Mouse (Mus musculus) C2C12 (cell line): ENCODE results near the gene 1110017D15Rik. TPM values are rescaled to one million over a fixed set of nuclear protein-coding genes. Genes with fewer than 3 reads are reported as not detected.
A peak's percentile ranks its signal among the peaks of the same experiment; 100 is the strongest.

ENCODE experiments used
- H3K27me3 ChIP-seq: one replicate; pipeline ENCODE4 v1.6.1; 2011; ENCODE audit not compliant: control insufficient read depth, insufficient read depth, insufficient read length
- H3K36me3 ChIP-seq: one replicate; pipeline ENCODE4 v1.6.1; 2011; ENCODE audit not compliant: control insufficient read depth, insufficient read depth
- H3K4me3 ChIP-seq: one replicate; pipeline ENCODE4 v1.5.1; 2011; ENCODE audit warnings: mild to moderate bottlenecking, control low read depth; ENCODE audit not compliant: poor library complexity, insufficient read depth, severe bottlenecking
- H3K79me2 ChIP-seq: one replicate; pipeline ENCODE4 v1.6.1; 2011; ENCODE audit not compliant: control insufficient read depth, insufficient read depth
- H3K79me3 ChIP-seq: one replicate; pipeline ENCODE4 v1.6.1; 2011; ENCODE audit warnings: low read depth, control low read depth
- H3ac ChIP-seq: one replicate; pipeline ENCODE3; 2011; ENCODE audit warnings: low read depth; ENCODE audit not compliant: control insufficient read depth, insufficient read length
- CEBPB ChIP-seq: IDR thresholded peaks from one replicate; pipeline ENCODE4 v1.6.1; 2011; ENCODE audit warnings: low read depth, mild to moderate bottlenecking, control low read depth, moderate library complexity
- CTCF ChIP-seq: IDR thresholded peaks from one replicate; pipeline ENCODE4 v1.5.1; 2011; ENCODE audit not compliant: control insufficient read depth, insufficient read depth, insufficient read length
- FOSL1 ChIP-seq: IDR thresholded peaks from one replicate; pipeline ENCODE4 v1.8.0; 2011; ENCODE audit warnings: mild to moderate bottlenecking, low read length; ENCODE audit not compliant: poor library complexity, insufficient read depth, severe bottlenecking
- MAX ChIP-seq: IDR thresholded peaks from one replicate; pipeline ENCODE4 v1.6.1; 2011; ENCODE audit warnings: mild to moderate bottlenecking, control low read depth
- MYOD1 ChIP-seq: IDR thresholded peaks from one replicate; pipeline ENCODE4 v1.6.1; 2011; ENCODE audit warnings: low read depth; ENCODE audit not compliant: control insufficient read depth, insufficient read length
- MYOG ChIP-seq: IDR thresholded peaks from one replicate; pipeline ENCODE4 v1.6.1; 2011; ENCODE audit not compliant: control insufficient read depth, insufficient read length; ENCODE audit errors: extremely low read depth
- USF1 ChIP-seq: IDR thresholded peaks from one replicate; pipeline ENCODE4 v1.6.1; 2011; ENCODE audit warnings: low read depth, mild to moderate bottlenecking, control low read depth, moderate library complexity
- polyA plus RNA-seq: library from polyadenylated mRNA; unstranded; fragments of >200 nt; fragmentation: generic; extraction: Trizol; gene quantifications from one replicate; pipeline ENCODE4 v1.2.1, GENCODE M21; 2012; ENCODE audit warnings: missing spikeins

The 1110017D15Rik gene
- polyA plus RNA-seq, 1 experiment: 0.14 TPM

- Histone ChIP-seq H3K36me3 (no peaks in the 10 kb centered on the region), H3K79me2 (no peaks in the 10 kb centered on the region), H3K27me3 (no peaks in the 10 kb centered on the region), H3K79me3 (no peaks in the 10 kb centered on the region), H3ac (no peak overlapping the region), H3K4me3 (no peak overlapping the region)
- TF ChIP-seq MYOD1 (no peak), MYOG (no peak), MAX (no peak), USF1 (no peak), FOSL1 (no peak), CTCF (no peak), CEBPB (no peak)
These were observed 38.0 kb upstream of the 1110017D15Rik start for GRCm38 (mm10) chr4:41554994-41555663.

- no peaks in the 10 kb centered on the region for H3K36me3 ChIP-seq
- H3ac ChIP-seq: no peak overlapping the region
- H3K4me3 ChIP-seq: no peak overlapping the region
- no peaks in the 10 kb centered on the region for H3K79me3 ChIP-seq
- no peaks in the 10 kb centered on the region for H3K27me3 ChIP-seq
- TF ChIP-seq FOSL1: no peak
- no peak for TF ChIP-seq USF1
- no peak for TF ChIP-seq MYOG
- TF ChIP-seq CTCF: no peak
- no peak for TF ChIP-seq MYOD1
- no peak for TF ChIP-seq CEBPB
- TF ChIP-seq MAX: no peak
- no peaks in the 10 kb centered on the region for H3K79me2 ChIP-seq
These were observed 36.0 kb upstream of the 1110017D15Rik start for GRCm38 (mm10) chr4:41553116-41553515.

GRCm38 (mm10) chr4:41552529-41552928 lies 35.4 kb upstream of the 1110017D15Rik start:
- H3K27me3 ChIP-seq: no peaks in the 10 kb centered on the region
- no peaks in the 10 kb centered on the region for H3K79me2 ChIP-seq
- H3K79me3 ChIP-seq: no peaks in the 10 kb centered on the region
- H3K4me3 ChIP-seq: no peak overlapping the region
- no peaks in the 10 kb centered on the region for H3K36me3 ChIP-seq
- H3ac ChIP-seq: no peak overlapping the region
- TF ChIP-seq MYOG (no peak), CTCF (peak; percentile 50), USF1 (no peak)

GRCm38 (mm10) chr4:41547086-41547485 lies 30.0 kb upstream of the 1110017D15Rik start:
- no peaks in the 10 kb centered on the region for H3K79me3 ChIP-seq
- H3K79me2 ChIP-seq: no peaks in the 10 kb centered on the region
- H3ac ChIP-seq: no peak overlapping the region
- H3K27me3 ChIP-seq: no peaks in the 10 kb centered on the region
- H3K4me3 ChIP-seq: no peak overlapping the region
- no peaks in the 10 kb centered on the region for H3K36me3 ChIP-seq
- no peak for TF ChIP-seq CEBPB
- TF ChIP-seq MYOG: no peak
- TF ChIP-seq USF1: no peak
- no peak for TF ChIP-seq MYOD1
- no peak for TF ChIP-seq MAX
- TF ChIP-seq CTCF: no peak
- TF ChIP-seq FOSL1: no peak

- H3ac ChIP-seq: no peak overlapping the region
- H3K79me3 ChIP-seq: no peaks in the 10 kb centered on the region
- no peaks in the 10 kb centered on the region for H3K36me3 ChIP-seq
- TF ChIP-seq FOSL1 (no peak), USF1 (no peak), CEBPB (no peak), MYOG (no peak), CTCF (no peak)
- no peak overlapping the region for H3K4me3 ChIP-seq
- H3K79me2 ChIP-seq: no peaks in the 10 kb centered on the region
- H3K27me3 ChIP-seq: no peaks in the 10 kb centered on the region
These were observed 28.9 kb upstream of the 1110017D15Rik start for GRCm38 (mm10) chr4:41545985-41546384.

GRCm38 (mm10) chr4:41542136-41542535 lies 25.0 kb upstream of the 1110017D15Rik start:
- Histone ChIP-seq H3K27me3 (no peaks in the 10 kb centered on the region), H3K36me3 (no peaks in the 10 kb centered on the region), H3K79me3 (no peaks in the 10 kb centered on the region), H3ac (no peak overlapping the region), H3K4me3 (no peak overlapping the region), H3K79me2 (no peaks in the 10 kb centered on the region)
- TF ChIP-seq FOSL1 (no peak), CTCF (no peak), CEBPB (no peak), MAX (no peak), USF1 (no peak), MYOG (no peak), MYOD1 (no peak)
